Mouse (Mus musculus) erythroblast, embryonic 14.5 days (primary cell): ENCODE measurements around the gene Gas7.

ENCODE experiments used
- GATA1 ChIP-seq: IDR thresholded peaks from 2 replicates; pipeline ENCODE4 v1.6.1; 2012; ENCODE audit warnings: low read length, inconsistent platforms, mixed read lengths
- TAL1 ChIP-seq: IDR thresholded peaks from 3 replicates; pipeline ENCODE4 v1.6.1; 2012; ENCODE audit warnings: low read length, inconsistent platforms, mixed read lengths

GRCm38 (mm10) chr11:67481691-67482090, 26.5 kb downstream of the Gas7 start:
- TF ChIP-seq GATA1 (no peak), TAL1 (no peak)
